Mouse (Mus musculus): ENCODE measurements at regions not wholly inside any gene's neighbourhood (a gene's known extent, or its start where the extent isn't known, plus 50 kb on each side); places are given as distances from the start of the nearest gene placed in this dataset.

- Histone ChIP-seq H3K9ac (ENCODE audit: low read depth, low read length) (no peak overlapping the region), H3K4me1 (replicated peaks; ENCODE audit: control insufficient read depth, insufficient read depth, low read length) (no peaks in the 10 kb centered on the region), H3K27ac (ENCODE audit: low read depth, low read length) (no peak overlapping the region), H3K36me3 (ENCODE audit: control insufficient read depth, insufficient read depth, low read length) (no peaks in the 10 kb centered on the region), H3K27me3 (ENCODE audit: control insufficient read depth, insufficient read depth, low read length) (no peaks in the 10 kb centered on the region), H3K4me2 (replicated peaks; ENCODE audit: low read depth, low read length) (no peak overlapping the region), H3K9me3 (ENCODE audit: control insufficient read depth, low read length) (no peaks in the 10 kb centered on the region), H3K4me3 (ENCODE audit: low read depth, low read length) (no peak overlapping the region)
- no peak for ATAC-seq (ENCODE audit: low FRiP score)
- WGBS = 78% methylated on average over 9 of the region's 9 CpGs
- no peak for DNase-seq (ENCODE audit: low spot score)
Measured at GRCm38 (mm10) chr1:182071922-182072321, 52.1 kb upstream of the Enah start.

- no peaks in the 10 kb centered on the region for H3K27me3 ChIP-seq (ENCODE audit: control insufficient read depth, insufficient read depth, low read length)
- H3K4me1 ChIP-seq (replicated peaks; ENCODE audit: control insufficient read depth, insufficient read depth, low read length) = no peaks in the 10 kb centered on the region
- H3K27ac ChIP-seq (ENCODE audit: low read depth, low read length) = no peak overlapping the region
- 85% methylated on average over 6 of the region's 6 CpGs for WGBS
- DNase-seq (ENCODE audit: low spot score) (no peak), ATAC-seq (ENCODE audit: low FRiP score) (no peak)
- no peaks in the 10 kb centered on the region for H3K36me3 ChIP-seq (ENCODE audit: control insufficient read depth, insufficient read depth, low read length)
- H3K4me3 ChIP-seq (ENCODE audit: low read depth, low read length) = no peak overlapping the region
- H3K4me2 ChIP-seq (replicated peaks; ENCODE audit: low read depth, low read length) = no peak overlapping the region
- no peak overlapping the region for H3K9ac ChIP-seq (ENCODE audit: low read depth, low read length)
- peaks cover 2% of the 10 kb centered on the region for H3K9me3 ChIP-seq (ENCODE audit: control insufficient read depth, low read length)
Measured at GRCm38 (mm10) chr1:182073180-182073579, 51.4 kb upstream of the Srp9 start.

- Histone ChIP-seq H3K9me3 (ENCODE audit: control insufficient read depth, low read length) (peaks cover 4% of the 10 kb centered on the region), H3K27ac (ENCODE audit: low read depth, low read length) (no peak overlapping the region), H3K9ac (ENCODE audit: low read depth, low read length) (no peak overlapping the region), H3K36me3 (ENCODE audit: control insufficient read depth, insufficient read depth, low read length) (no peaks in the 10 kb centered on the region), H3K4me3 (ENCODE audit: low read depth, low read length) (no peak overlapping the region), H3K4me2 (replicated peaks; ENCODE audit: low read depth, low read length) (no peak overlapping the region), H3K4me1 (replicated peaks; ENCODE audit: control insufficient read depth, insufficient read depth, low read length) (no peaks in the 10 kb centered on the region), H3K27me3 (ENCODE audit: control insufficient read depth, insufficient read depth, low read length) (no peaks in the 10 kb centered on the region)
- ATAC-seq (ENCODE audit: low FRiP score) (0 out of 2 replicates have a peak, but pooled peaks have one; percentile 45), DNase-seq (ENCODE audit: low spot score) (no peak)
- 81% methylated on average over 10 of the region's 10 CpGs for WGBS
Measured at GRCm38 (mm10) chr1:182074265-182074664, 50.3 kb upstream of the Srp9 start.

Data from hindbrain, embryonic 11.5 days (tissue).